Mouse (Mus musculus) CD4-positive helper T cell, adult 2 months (primary cell): ENCODE measurements around the gene Sec61a1.

Experiments
- DNase-seq: peaks from one replicate; pipeline ENCODE4 v3.0.0-alpha.2; 2012; ENCODE audit warnings: low read depth, missing footprints, low spot score

Sec61a1 gene

DNA sequence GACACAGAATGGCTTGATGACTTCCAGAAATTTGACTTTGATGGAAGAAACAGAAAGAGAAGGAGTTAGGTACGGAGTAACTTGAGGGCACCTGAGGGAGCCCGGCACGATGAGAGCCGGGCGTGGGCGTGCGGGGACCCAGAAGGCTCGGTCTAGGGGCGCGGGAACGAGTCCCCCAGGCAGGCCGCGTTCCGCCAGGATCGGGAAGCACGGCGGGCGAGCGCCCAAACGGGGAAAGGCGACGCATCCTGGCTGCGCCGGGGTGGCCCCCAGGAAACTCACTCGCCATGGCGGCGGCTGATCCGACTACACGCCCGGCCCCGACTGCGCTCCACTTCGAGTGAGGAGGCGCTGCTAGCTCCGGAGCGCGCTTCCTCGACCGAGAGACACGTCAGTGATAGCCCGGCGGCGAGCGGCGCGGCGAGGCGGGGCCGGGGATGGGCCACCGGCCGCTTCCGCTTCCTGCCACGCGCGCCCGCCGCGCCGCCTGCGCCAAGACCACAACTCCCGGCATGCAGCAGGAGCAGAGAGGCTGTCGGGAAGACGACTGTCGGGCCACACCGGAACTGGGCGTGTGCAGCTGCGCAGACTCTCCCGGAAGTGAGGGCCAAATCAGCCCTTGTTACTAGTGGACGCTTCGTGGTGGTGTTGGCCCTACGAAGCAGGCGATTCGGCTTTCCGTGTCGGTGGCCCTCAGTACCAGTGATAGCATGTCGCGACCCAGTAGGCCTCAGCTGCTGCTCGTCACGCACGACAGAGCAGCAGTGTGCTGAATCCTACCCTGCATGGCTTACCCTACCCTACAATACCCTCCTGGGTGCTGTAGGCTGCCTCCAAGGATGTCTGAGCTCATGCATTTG, at the start of gene Sec61a1:
TSS of gene Sec61a1 (minus strand) at position 502 of the 860 bp plus-strand sequence.
- DNase-seq, result peak; percentile 97

DNA sequence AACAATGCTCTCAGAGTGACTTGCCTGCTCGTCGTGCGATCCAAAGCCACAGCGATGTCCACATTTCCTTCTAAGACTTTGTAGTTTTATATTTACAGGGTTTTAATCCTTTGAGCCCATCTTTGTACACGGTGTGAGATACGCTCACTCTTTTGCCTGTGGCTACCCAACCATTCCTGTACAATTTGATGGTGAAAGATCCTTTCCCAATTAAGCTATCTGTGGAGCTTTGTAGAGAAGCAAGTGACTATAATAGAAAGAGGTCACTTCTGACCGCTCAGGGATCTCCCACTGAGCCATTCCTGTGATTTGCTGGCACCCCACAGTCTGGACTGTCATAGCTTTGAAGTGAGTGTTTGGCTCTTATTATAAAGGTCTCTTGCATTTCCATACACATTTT, 48.0 kb upstream of the Sec61a1 start:
- no peak for DNase-seq

DNA sequence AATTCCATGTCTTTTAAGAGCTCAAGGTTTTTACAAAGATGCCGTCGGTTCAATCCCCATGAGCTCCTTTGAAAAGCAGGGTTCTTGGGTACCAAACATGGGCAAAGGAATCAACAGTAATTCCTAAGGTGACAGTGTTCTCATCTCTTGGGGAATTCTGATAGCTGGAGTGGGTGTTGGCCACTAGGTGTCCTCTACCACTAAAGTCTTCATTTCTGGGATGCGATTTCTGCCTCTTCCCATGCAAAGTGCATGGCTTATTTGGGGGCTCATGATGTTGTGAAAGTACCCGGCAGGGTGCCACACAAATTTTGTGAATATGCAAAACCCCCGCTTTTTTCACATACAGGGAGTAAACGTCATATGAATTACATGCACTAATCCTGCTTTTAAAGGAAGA, 46.3 kb upstream of the Sec61a1 start:
- no peak for DNase-seq

DNA sequence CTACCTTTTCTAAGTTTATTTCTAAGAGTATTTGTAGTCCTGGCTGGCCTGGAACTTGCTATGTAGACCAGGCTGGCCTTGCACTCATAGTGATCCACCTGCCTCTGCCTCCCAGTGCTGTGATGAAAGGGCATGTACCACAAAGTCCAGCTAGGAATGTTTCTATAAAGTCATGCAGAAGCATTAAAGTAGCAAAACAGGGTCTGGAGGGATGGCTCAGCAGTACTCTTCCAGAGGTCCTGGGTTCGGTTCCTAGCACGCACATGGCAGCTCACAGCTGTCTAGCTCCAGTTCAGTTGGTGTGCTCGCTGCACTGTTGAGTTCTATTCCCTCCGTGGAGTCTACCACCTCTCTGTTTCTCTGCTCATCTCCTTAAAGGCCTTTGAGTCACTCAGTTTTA, 41.5 kb upstream of the Sec61a1 start:
- DNase-seq, result no peak

DNA sequence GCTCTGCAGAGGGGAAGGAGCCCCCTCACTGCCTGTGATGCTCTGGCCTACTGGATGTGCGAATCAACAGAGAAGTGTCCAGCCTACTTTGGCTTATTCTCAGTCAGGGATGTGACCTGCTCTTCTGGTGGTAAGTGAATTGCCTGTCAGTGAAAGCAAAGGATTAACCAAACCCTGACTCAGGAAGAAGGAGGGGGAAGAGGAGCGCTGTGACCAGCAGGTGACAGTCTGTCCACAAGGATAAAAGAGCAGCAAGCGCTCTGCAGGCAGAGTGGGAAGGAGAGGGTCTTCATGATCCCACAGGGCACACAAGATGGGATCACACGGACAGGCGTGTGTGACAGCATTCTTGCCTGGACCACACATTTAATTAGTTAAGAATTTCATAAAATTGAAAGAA, 41.0 kb upstream of the Sec61a1 start:
- no peak for DNase-seq

DNA sequence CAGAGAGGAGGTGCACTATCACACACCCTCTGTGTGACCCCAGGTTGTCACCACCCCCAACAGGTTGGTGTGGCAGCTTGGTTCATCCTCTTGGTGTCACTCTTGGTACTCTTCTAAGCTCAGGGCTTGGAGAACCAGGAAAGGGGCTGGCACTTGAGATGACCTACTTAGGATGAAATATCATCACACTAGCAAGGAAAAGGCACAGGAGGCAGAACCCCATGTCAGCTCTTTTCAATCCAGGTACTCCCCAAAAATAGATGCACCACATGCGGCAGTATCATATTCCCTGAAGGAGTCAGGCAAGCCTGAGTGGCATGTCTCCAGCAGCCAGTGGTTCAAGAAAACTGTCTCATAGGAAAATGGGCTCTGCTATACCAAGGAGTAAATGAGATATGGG, 39.4 kb upstream of the Sec61a1 start:
- no peak for DNase-seq

DNA sequence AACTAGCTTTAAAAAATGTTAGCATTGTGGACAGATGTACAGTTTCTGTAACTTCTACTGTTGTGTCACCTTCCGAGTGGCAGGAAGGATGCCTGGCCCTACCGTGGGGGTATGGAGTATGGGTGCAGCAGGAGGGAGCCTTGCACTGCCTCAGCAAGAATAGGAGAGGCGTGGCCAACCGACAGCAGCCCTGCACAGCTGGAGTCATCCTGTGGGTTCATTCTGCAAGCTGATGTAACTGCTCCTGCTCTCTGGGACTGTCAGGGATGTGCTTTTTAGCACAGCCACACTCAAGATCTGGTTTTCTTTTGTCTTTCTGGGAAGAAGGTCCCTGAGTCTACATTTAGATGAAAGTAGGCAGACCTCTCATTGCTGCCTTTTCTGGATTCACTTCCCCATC, 38.8 kb upstream of the Sec61a1 start:
- no peak for DNase-seq

DNA sequence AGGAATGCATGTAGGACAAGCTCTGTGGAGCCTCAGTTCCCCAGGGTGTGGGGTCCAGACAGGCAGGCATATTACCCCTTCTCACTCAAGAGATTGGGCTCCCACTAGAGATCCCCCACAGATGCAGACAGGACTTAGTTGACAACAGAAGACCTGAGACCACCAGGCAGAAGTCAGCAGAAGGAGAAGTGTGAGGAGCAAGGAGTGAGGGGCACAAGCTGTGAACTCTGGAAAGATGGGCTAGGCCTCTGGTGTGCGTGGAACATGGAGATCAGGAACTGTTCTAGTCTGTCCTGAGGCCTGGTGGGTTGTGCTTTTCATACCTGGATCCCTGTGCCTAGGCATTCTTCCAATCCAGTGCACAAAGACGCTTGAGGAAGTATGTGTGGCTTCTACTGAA, 31.2 kb upstream of the Sec61a1 start:
- DNase-seq, result no peak

DNA sequence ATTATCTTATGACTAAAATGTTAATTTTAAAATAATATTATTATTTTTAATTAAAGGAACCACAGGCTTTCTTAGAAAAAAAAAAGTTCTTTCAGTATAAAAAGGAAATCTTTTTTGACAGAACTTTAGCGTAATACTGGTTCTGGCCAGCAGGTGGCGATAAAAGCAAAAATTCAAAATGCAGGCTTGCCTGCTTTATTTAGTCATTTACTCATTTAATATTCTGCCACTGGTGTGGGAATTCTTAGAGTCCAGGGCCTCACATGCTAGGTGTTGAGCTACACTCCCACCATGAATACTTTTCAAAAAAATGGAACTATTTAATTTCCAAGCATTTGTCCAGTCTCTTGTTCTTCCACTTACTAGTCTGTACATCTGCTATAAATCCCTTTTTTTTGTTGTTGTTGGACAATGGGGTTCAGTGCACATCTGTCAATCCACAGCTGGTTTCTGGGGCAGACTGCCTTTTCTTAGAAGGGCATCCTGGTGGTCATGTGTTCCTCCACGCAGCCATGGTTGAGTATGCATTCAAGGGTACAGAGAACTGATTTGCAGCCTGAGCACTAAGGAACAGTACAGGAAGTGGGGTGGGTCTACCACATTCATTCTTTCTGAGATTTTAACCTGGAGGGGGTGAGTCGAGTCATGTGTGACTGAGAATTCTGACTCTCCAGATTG, 30.6 kb upstream of the Sec61a1 start:
- peak; percentile 40 for DNase-seq

DNA sequence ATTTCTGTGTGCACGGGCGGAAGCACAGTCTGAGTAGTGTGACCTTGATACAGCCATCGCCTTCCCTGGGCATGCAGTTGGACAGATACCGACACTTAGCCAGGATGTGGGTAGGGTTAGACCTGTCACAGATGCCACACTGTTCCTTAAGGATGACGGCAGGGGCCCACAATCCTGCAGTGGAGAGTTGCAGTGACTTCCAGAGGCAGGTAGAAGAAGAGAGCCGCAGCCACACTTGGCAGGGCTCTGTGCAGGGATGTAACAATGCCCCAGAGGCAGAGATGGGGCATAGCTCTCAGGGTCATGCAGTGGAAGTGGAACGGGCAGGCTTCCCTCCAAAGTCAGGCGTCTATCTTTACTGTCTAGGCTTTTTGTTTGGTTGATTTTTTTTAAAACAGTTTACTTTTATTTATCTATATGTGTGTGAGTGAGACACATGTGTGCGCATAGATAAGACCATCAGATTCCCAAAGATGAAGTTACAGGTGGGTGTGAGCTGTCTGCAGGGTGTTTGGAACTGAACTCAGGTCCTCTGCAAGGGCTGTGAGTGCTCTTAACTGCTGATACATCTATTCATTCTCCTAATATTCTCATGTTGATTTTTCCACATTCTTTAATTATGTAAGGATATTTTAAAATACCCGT, 29.8 kb upstream of the Sec61a1 start:
- no peak for DNase-seq

DNA sequence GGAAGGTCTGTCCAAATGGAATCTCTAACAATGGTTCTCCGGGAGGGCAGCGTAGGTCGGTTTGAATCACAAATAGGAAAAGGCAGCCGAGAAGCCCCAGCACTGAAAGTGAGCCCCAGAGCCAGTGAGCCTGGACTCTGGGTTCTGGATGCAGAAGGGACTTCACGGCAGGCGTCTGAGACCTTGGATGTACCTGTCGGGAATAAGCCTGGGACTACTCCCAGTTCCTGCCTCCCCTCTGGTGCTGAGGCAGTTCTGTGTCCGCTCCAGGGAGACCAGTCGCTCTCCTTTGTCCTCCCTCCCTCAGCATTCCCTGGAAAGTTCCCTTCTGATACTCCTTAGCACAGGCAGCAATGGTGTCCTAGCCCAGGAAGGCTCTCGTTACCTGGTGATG, 26.7 kb upstream of the Sec61a1 start:
- no peak for DNase-seq

DNA sequence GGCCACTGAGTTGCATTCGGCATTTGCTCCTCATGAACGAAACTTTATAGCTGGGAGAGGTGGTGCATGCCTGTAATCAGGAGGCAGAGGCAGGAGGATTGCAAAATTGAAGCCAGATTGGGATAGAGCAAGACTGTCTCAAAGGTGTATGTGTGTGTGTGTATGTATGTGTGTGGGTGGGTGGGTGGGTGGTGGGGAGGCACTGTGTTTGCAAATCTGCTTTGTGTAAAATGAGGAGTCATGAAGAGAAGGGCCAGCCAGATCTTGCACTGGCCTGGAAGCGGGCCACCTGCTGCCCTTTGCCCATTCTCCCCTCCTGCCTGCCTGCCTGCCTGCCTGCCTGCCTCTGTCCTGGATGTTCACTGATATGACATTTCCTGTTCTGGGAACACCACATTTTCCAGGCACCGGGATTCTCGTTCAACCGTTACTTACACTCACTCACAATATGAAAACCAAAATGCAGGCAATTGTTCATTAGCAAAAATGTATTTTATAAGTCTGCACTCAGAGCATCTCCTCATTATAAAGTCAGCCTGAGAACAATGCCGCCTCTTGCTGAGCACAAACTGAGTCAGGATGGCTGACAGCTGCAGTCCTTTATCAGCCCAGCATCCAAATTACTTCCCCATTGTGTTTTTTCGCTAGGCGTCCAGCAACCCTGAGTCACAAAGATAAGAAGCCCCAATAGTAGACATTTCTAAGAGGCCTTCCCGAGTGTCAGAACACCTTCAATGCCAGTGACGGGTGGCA, 26.1 kb upstream of the Sec61a1 start:
- no peak for DNase-seq

DNA sequence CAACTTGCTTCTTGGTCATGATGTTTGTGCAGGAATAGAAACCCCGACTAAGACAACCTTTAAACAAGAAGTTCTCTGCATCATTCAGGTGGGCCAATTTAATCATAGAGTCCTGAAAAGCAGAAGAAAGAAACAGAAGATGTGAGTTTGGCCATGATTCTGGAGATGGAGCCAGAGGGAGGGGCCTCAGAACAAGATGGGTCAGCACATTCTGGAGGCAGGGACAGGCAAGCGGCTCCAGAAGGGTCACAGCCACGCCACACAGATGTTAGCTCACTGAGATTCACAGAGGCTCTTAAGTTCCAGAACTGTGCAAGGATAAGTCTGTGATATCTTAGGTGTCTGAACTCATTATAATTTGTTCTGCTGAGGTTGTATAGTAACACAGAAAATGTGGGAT, 25.5 kb upstream of the Sec61a1 start:
- no peak for DNase-seq

DNA sequence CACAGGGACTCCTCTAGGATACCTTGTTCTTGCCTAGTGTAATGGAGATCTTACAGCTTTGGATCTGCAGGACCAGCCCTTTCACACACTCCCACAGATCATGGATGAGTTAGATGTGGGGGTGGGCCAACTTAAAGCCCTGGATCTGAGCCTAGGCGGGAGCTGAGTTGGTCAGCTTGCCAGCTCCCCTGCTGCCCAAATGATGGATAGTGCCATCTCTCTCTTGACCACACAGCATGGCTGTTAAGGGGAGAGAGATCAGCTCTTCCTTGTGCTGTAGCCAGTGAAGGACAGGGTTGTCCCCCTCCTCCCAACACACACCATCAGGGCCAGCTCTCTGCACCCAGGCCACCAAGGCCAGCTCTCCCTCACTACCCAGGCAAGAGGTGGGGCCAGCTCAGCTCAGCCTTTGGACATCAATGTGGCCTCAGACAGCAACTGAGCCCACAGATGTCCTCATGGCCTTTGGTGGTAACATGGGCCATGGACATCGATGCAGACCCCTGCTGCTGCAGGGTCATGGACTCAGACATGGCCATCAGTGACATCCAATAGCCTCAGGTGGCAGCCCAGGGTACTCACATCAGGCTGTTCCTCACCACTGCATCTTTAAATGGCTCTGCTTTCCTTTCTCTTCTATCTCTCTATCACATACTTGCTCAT, 21.5 kb upstream of the Sec61a1 start:
- DNase-seq, result no peak

DNA sequence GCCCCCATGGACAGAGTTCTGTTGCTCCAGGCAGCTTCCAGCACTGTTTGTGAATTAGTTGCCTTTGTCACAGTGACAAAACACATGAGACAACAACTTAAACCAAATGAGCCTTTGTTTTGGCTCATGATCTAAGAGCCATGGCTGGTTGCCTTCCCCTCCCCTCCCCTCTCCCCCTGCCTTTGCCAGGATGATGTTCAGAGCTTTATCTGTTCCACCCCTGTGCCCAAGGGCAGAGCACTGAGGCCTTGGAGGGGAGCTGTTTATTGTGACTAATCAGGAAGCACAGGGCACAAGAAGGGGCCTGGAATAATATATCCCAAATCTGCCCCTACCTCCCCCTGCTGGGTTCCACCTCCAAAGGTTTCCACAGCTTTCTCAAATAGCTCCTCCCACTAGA, 11.6 kb upstream of the Sec61a1 start:
- no peak for DNase-seq

DNA sequence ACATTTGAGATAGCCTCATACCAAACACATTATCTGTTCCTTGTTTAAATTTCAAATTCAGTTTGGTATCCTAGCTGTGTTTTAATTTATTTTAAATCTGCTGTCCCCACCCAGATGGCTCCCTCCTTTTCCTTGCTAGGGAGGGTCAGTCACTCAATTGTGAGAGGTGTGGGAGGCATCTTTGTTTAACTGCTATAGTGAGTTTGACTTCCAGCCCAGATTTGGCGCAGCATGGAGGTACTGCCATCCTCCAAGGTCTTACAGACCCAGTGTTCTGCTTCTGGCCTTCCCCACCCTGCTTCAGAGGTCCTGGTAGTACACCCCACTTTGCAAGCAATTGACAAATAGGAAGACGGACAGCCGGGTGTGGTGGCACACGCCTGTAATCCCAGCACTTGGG, 5.4 kb upstream of the Sec61a1 start:
- no peak for DNase-seq

DNA sequence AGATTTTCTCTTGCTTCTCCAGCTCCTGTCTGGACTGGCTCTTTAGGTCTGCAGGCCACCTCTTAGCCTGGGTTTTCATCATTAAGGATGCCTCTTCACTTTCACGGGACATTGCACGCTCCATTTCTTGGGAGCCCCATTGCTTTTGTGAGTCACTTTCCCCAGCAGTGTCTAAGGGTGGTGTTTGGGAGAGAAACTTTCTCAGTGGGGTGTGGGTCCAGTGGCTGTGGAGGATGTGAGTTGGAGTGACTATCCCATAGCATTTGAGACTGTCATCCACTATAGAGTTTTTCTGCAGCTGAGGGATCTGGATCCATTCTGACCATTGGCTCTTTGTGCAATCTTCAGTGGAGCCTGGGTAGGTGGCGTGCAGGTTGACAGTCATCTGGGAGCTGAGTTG, 4.7 kb upstream of the Sec61a1 start:
- DNase-seq, result no peak

DNA sequence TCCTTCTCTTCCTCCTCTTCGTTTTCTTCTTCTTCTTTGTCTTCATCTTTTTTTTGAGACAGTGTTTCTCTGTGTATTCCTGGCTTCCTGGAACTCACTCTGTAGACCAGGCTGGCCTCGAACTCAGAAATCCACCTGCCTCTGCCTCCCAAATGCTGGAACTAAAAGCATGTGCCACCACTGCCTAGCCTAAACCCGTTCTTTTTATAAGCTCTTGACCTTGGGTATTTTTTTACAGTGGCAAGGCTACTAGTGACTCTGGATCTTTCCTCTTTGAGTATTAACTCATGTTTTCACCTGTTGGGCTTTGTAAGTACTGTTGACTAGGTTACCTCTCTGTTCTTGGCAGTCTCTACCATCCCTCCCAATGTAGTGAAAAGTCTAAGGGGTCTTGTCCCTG, 4.3 kb upstream of the Sec61a1 start:
- no peak for DNase-seq

DNA sequence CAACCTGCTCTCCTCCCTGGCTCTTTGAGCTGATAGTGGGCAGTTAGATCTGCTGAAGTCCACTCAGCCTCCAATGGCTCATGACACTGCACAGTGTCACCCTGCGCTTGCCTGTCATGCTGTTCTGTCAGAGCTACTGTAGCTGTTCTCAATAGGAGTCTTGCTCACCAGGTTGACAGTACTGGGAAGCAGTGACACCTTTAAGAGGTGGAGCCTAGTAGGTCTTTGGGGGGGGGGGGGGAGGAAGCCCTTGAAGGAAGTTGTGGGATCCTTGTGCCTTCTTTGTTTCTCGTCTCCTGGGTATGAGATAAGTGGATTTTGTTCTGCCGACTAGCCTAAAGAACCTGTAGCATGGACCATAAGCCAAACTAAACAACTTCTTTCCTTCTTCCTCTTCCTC, 3.9 kb upstream of the Sec61a1 start:
- peak; percentile 57 for DNase-seq

DNA sequence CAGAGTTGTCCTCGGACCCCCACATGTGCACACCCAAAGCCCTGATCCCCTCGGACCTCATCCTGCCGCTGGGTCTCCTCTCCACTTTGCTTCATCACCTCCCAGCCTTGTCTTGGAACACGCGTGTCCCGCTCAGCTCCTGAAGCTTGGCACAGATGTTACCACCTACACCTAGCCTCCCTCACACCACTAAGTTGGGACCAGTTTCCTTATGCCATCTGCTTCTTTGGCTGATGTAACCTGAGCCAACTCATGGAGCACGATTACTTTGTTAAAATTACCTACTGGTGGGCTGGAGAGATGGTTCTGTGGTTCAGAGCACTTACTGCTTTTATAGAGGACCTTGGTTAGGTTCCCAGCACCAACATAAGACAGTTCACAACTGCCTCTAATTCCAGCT, 3.1 kb upstream of the Sec61a1 start:
- no peak for DNase-seq

DNA sequence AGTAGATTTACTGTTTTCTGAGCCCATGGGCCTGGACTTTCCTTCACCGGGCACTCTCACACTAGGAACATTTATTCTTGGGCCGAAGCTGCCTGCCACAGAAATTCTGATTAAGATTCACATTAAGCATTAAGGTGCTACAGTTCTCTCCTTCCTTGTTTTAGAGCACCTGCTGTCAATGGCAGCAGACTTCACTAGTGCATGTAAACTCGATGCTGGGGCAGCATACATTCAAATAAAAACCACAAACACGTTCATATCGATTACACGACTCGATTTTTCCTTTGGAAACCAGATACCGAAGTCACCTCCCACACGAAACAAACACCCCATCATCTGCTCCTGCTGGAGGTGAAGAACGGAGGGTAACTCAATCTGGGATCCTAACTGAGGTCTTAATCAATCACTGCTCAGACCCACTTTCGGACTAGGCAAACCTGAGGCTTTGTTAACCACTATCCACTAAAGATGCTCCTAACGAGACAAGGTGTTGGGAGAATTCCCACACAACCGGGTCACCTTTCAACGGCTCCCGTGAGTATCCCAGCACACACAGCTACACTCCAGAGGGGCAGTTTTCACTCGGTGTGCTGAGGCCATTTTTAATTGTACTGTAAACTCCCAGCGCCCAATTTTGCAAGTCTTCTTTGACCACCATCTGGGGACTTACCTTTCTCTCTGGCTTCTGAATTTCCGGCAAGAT, 853 bp downstream of the Sec61a1 start:
- peak; percentile 55 for DNase-seq
